Mouse (Mus musculus) C2C12 (cell line): Measurements from ENCODE around the gene Sec24c.

Source experiments
- CEBPB ChIP-seq: IDR thresholded peaks from one replicate; pipeline ENCODE4 v1.6.1; 2011; ENCODE audit warnings: low read depth, mild to moderate bottlenecking, control low read depth, moderate library complexity
- CTCF ChIP-seq: IDR thresholded peaks from one replicate; pipeline ENCODE4 v1.5.1; 2011; ENCODE audit not compliant: control insufficient read depth, insufficient read depth, insufficient read length
- MAX ChIP-seq: IDR thresholded peaks from one replicate; pipeline ENCODE4 v1.6.1; 2011; ENCODE audit warnings: mild to moderate bottlenecking, control low read depth

DNA sequence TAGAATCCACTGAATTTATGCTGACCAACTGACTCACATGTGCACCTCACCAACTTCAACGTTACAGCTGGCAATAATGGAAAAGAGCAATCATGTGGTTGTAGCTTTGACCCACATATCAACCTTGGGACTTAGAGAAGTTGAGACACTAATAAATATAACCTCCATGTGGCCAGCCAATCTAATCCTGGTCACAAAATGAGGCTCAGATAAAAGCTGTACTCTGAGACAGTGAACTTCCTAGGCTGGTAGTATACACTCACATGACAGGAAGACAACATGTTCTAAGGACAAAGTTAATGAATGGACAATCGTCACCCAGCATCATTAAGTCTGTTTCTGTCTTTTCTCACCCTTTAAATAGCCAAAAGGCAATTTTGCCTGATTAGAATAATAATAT, 47.7 kb upstream of the Sec24c start:
- no peak for TF ChIP-seq CTCF
- no peak for TF ChIP-seq MAX
- no peak for TF ChIP-seq CEBPB
